Mouse (Mus musculus) hindbrain, embryonic 13.5 days (tissue): ENCODE results near the gene Slit1. TPM values are rescaled to one million over a fixed set of nuclear protein-coding genes. Genes with fewer than 3 reads are reported as not detected.
A peak's percentile ranks its signal among the peaks of the same experiment; 100 is the strongest.

Experiments
- ATAC-seq: fragments of 200-750 bp; cut with Nextera tagmentation; 2 replicates; pipeline ENCODE4 v1.8.0; 2017; ENCODE audit warnings: moderate TSS enrichment; ENCODE audit not compliant: low FRiP score
- H3K27ac ChIP-seq: fragments of 300-500 bp; sonication (generic); 2 replicates; pipeline ENCODE4 v1.5.1; 2015; ENCODE audit warnings: inconsistent platforms, mild to moderate bottlenecking, moderate library complexity
- H3K27me3 ChIP-seq: fragments of 300-500 bp; sonication (generic); 2 replicates; pipeline ENCODE4 v1.6.1; 2015; ENCODE audit warnings: mild to moderate bottlenecking, inconsistent platforms
- H3K36me3 ChIP-seq: fragments of 300-500 bp; sonication (generic); 2 replicates; pipeline ENCODE4 v1.6.1; 2015; ENCODE audit warnings: mild to moderate bottlenecking, inconsistent platforms
- H3K4me1 ChIP-seq: fragments of 300-500 bp; sonication (generic); replicated peaks from 2 replicates; pipeline ENCODE4 v1.6.1; 2015; ENCODE audit warnings: inconsistent platforms
- H3K4me2 ChIP-seq: fragments of 300-500 bp; sonication (generic); 2 replicates; pipeline ENCODE4 v1.6.1; 2015; ENCODE audit warnings: inconsistent platforms, mild to moderate bottlenecking, moderate library complexity
- H3K4me3 ChIP-seq: fragments of 300-500 bp; sonication (generic); 2 replicates; pipeline ENCODE4 v1.5.1; 2015; ENCODE audit warnings: mild to moderate bottlenecking, inconsistent platforms
- H3K9ac ChIP-seq: fragments of 300-500 bp; sonication (generic); 2 replicates; pipeline ENCODE4 v1.6.1; 2015; ENCODE audit warnings: mild to moderate bottlenecking, inconsistent platforms
- H3K9me3 ChIP-seq: fragments of 300-500 bp; sonication (generic); 2 replicates; pipeline ENCODE4 v1.6.1; 2016; ENCODE audit warnings: inconsistent platforms
- WGBS: fragments of 180-500 bp; shearing (Covaris S2); methylation state at CpG from one replicate; pipeline ENCODE4 v1.1.7; 2015; 5-methylcytosine and 5-hydroxymethylcytosine counted together
- polyA plus RNA-seq: library from polyadenylated mRNA; unstranded; fragments of >200 nt; fragmentation: Nextera tagmentation; extraction: Ambion mirVana; gene quantifications from 2 replicates; pipeline ENCODE4 v1.2.1, GENCODE M21; 2015

Slit1 gene
- polyA plus RNA-seq, 1 experiment from 2014 or later, result 22.3 TPM

GRCm38 (mm10) chr19:41716233-41717218 is 26.9 kb downstream of the Slit1 start:
- peaks cover 54% of the 10 kb centered on the region for H3K4me1 ChIP-seq
- H3K9me3 ChIP-seq, result no peaks in the 10 kb centered on the region
- no peak overlapping the region for H3K4me3 ChIP-seq
- peaks cover 17% of the 10 kb centered on the region for H3K27me3 ChIP-seq
- peak; percentile 61 for ATAC-seq
- peak overlapping the region; percentile 55 for H3K27ac ChIP-seq
- H3K36me3 ChIP-seq, result 0 out of 2 replicates have a peak, but pooled peaks cover 2% of the 10 kb centered on the region
- peak overlapping the region; percentile 9 for H3K9ac ChIP-seq
- no peak overlapping the region for H3K4me2 ChIP-seq
- 19% methylated on average over 19 of the region's 19 CpGs for WGBS

- Histone ChIP-seq H3K4me2 (no peak overlapping the region), H3K36me3 (no peaks in the 10 kb centered on the region), H3K27ac (peak overlapping the region; percentile 55; the same call in 1 of the 2 replicates), H3K9ac (no peak overlapping the region), H3K4me1 (peaks cover 61% of the 10 kb centered on the region), H3K27me3 (peaks cover 23% of the 10 kb centered on the region), H3K9me3 (no peaks in the 10 kb centered on the region), H3K4me3 (no peak overlapping the region)
- WGBS, result 40% methylated on average over 9 of the region's 9 CpGs
- no peak for ATAC-seq
These were observed 29.0 kb downstream of the Slit1 start for GRCm38 (mm10) chr19:41714431-41714917.

GRCm38 (mm10) chr19:41712829-41713228 is 30.6 kb downstream of the Slit1 start:
- ATAC-seq, result no peak
- Histone ChIP-seq H3K9me3 (no peaks in the 10 kb centered on the region), H3K4me3 (no peak overlapping the region), H3K27me3 (peaks cover 17% of the 10 kb centered on the region), H3K36me3 (no peaks in the 10 kb centered on the region), H3K27ac (no peak overlapping the region), H3K4me1 (peaks cover 50% of the 10 kb centered on the region), H3K9ac (no peak overlapping the region), H3K4me2 (no peak overlapping the region)
- WGBS, result 71% methylated on average over 8 of the region's 8 CpGs

GRCm38 (mm10) chr19:41711665-41712064 is 31.8 kb downstream of the Slit1 start:
- peaks cover 50% of the 10 kb centered on the region for H3K4me1 ChIP-seq
- WGBS, result 90% methylated on average over 9 of the region's 9 CpGs

GRCm38 (mm10) chr19:41709497-41710165 is 33.8 kb downstream of the Slit1 start:
- WGBS, result 55% methylated on average over 12 of the region's 12 CpGs
- Histone ChIP-seq H3K36me3 (no peaks in the 10 kb centered on the region), H3K4me3 (no peak overlapping the region), H3K27me3 (peaks cover 17% of the 10 kb centered on the region), H3K4me1 (peaks cover 57% of the 10 kb centered on the region), H3K27ac (no peak overlapping the region), H3K9me3 (no peaks in the 10 kb centered on the region), H3K4me2 (no peak overlapping the region), H3K9ac (no peak overlapping the region)
- ATAC-seq, result no peak

More at GRCm38 (mm10) chr19:41711665-41712064, 31.8 kb downstream of the Slit1 start:
- Histone ChIP-seq H3K36me3 (no peaks in the 10 kb centered on the region), H3K9ac (no peak overlapping the region), H3K4me3 (no peak overlapping the region), H3K27ac (no peak overlapping the region), H3K4me2 (no peak overlapping the region), H3K27me3 (peaks cover 17% of the 10 kb centered on the region), H3K9me3 (no peaks in the 10 kb centered on the region)
- no peak for ATAC-seq

- no peaks in the 10 kb centered on the region for H3K36me3 ChIP-seq
- no peak overlapping the region for H3K9ac ChIP-seq
- ATAC-seq, result no peak
- peak overlapping the region; percentile 80; the same call in 1 of the 2 replicates for H3K27ac ChIP-seq
- no peaks in the 10 kb centered on the region for H3K9me3 ChIP-seq
- peaks cover 19% of the 10 kb centered on the region for H3K27me3 ChIP-seq
- 37% methylated on average over 12 of the region's 12 CpGs for WGBS
- no peak overlapping the region for H3K4me2 ChIP-seq
- no peak overlapping the region for H3K4me3 ChIP-seq
- peaks cover 52% of the 10 kb centered on the region for H3K4me1 ChIP-seq
These were observed 35.6 kb downstream of the Slit1 start for GRCm38 (mm10) chr19:41707850-41708249.

GRCm38 (mm10) chr19:41706094-41706828 is 37.2 kb downstream of the Slit1 start:
- WGBS, result 42% methylated on average over 17 of the region's 17 CpGs
- Histone ChIP-seq H3K4me3 (no peak overlapping the region), H3K27me3 (peaks cover 20% of the 10 kb centered on the region), H3K36me3 (no peaks in the 10 kb centered on the region; the same call in 1 of the 2 replicates), H3K27ac (peak overlapping the region; percentile 80), H3K9ac (no peak overlapping the region), H3K9me3 (no peaks in the 10 kb centered on the region), H3K4me2 (no peak overlapping the region), H3K4me1 (peaks cover 54% of the 10 kb centered on the region)
- ATAC-seq, result peak; percentile 41; the same call in 1 of the 2 replicates

GRCm38 (mm10) chr19:41705416-41705815 is 38.0 kb downstream of the Slit1 start:
- peaks cover 57% of the 10 kb centered on the region for H3K4me1 ChIP-seq
- no peaks in the 10 kb centered on the region for H3K9me3 ChIP-seq
- H3K27me3 ChIP-seq, result peaks cover 22% of the 10 kb centered on the region
- H3K9ac ChIP-seq, result no peak overlapping the region
- 0 out of 2 replicates have a peak overlapping the region, but pooled peaks have one; percentile 5 for H3K4me2 ChIP-seq
- peak overlapping the region; percentile 80 for H3K27ac ChIP-seq
- ATAC-seq, result peak; percentile 28; the same call in 1 of the 2 replicates
- no peaks in the 10 kb centered on the region; the same call in 1 of the 2 replicates for H3K36me3 ChIP-seq
- H3K4me3 ChIP-seq, result no peak overlapping the region
- 17% methylated on average over 12 of the region's 12 CpGs for WGBS

GRCm38 (mm10) chr19:41702638-41703037 is 40.8 kb downstream of the Slit1 start:
- Histone ChIP-seq H3K4me1 (peaks cover 70% of the 10 kb centered on the region), H3K9ac (no peak overlapping the region), H3K36me3 (no peaks in the 10 kb centered on the region; the same call in 1 of the 2 replicates), H3K4me2 (no peak overlapping the region), H3K4me3 (no peak overlapping the region), H3K9me3 (no peaks in the 10 kb centered on the region), H3K27me3 (peaks cover 22% of the 10 kb centered on the region), H3K27ac (no peak overlapping the region)
- ATAC-seq, result no peak
- 70% methylated on average over 6 of the region's 6 CpGs for WGBS

- H3K36me3 ChIP-seq, result no peaks in the 10 kb centered on the region; the same call in 1 of the 2 replicates
- H3K9ac ChIP-seq, result no peak overlapping the region
- no peak overlapping the region for H3K4me3 ChIP-seq
- peaks cover 40% of the 10 kb centered on the region for H3K27me3 ChIP-seq
- ATAC-seq, result peak; percentile 59
- peaks cover 74% of the 10 kb centered on the region for H3K4me1 ChIP-seq
- H3K4me2 ChIP-seq, result no peak overlapping the region
- peak overlapping the region; percentile 53 for H3K27ac ChIP-seq
- no peaks in the 10 kb centered on the region for H3K9me3 ChIP-seq
- 20% methylated on average over 5 of the region's 5 CpGs for WGBS
These were observed 44.5 kb downstream of the Slit1 start for GRCm38 (mm10) chr19:41698857-41699424.

- no peak overlapping the region for H3K4me3 ChIP-seq
- 43% methylated on average over 6 of the region's 6 CpGs for WGBS
- no peaks in the 10 kb centered on the region; the same call in 1 of the 2 replicates for H3K36me3 ChIP-seq
- H3K27me3 ChIP-seq, result peaks cover 38% of the 10 kb centered on the region
- H3K4me2 ChIP-seq, result no peak overlapping the region
- H3K27ac ChIP-seq, result peak overlapping the region; percentile 75
- no peak overlapping the region for H3K9ac ChIP-seq
- 0 out of 2 replicates have a peak, but pooled peaks have one; percentile 40 for ATAC-seq
- H3K9me3 ChIP-seq, result no peaks in the 10 kb centered on the region
- H3K4me1 ChIP-seq, result peaks cover 84% of the 10 kb centered on the region
These were observed 45.5 kb downstream of the Slit1 start for GRCm38 (mm10) chr19:41697807-41698515.
